Comparison of ENCODE assay signal across 25 mouse cellular contexts in the genomic region with DNA sequence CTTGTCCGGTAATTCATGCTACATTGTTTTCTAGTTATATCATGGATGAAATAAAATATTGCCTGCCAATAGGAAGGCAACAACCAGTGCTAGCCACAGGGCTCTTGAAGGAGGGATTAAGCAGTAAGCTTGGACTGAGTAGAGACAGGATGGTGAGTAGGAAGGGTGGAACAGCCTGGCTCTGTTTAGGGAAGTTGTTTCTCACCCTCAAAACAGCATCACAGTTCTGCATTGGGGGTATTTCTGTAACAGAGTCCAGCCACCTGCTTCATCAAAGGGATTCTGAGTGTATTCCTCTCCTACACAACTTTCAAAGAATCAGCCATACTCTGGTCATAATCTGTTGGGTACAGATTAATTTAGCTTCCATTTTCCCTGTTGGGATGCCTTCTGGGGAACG.
DNase-seq lines count a peak whose midpoint lies in the region; ATAC-seq lines count a peak whose summit lies in the region.
"Had no signal": no experiment of that assay in that cellular context is flagged by ENCODE, and none has a peak within 500 bp of the region (broad histone marks: within the 10 kb centered on the region; RNA-seq: fewer than 3 reads in every experiment).

No protein-coding gene starts in this region.

- no peaks in the 10 kb centered on the region for H3K9me3 ChIP-seq in intestine, embryonic 16.5 days (ENCODE audit: control insufficient read depth, low read length)
- H3K9me3 ChIP-seq: forebrain, embryonic 10.5 days; forebrain, embryonic 13.5 days; G1E; hindbrain, embryonic 12.5 days; intestine, embryonic 15.5 days had no signal

- H3K36me3 ChIP-seq in intestine, embryonic 16.5 days (ENCODE audit: control insufficient read depth, insufficient read depth, low read length), result no peaks in the 10 kb centered on the region
- H3K36me3 ChIP-seq: forebrain, embryonic 10.5 days; G1E; hindbrain, embryonic 12.5 days; intestine, embryonic 15.5 days had no signal

- H3K4me2 ChIP-seq in intestine, embryonic 16.5 days (ENCODE audit: low read depth, low read length), result no peak overlapping the region
- H3K4me2 ChIP-seq: forebrain, embryonic 13.5 days; heart, embryonic 11.5 days; hindbrain, embryonic 12.5 days; intestine, embryonic 15.5 days had no signal

- DNase-seq in right cerebral cortex, adult 18-20 months, result peak; percentile 3
- no peak for DNase-seq in right cerebral cortex, postnatal 4 days
- no peak for DNase-seq in gastrocnemius, adult 8-10 months (ENCODE audit: low spot score in 2 of 2)
- DNase-seq: adrenal gland, postnatal 14 days; B cell, adult 2 months; cerebellum, adult 11-12 months; cerebellum, adult 8-10 months; cerebellum, postnatal 10 days; cerebellum, postnatal 36 days; gastrocnemius, postnatal 10 days; gastrocnemius, postnatal 36 days; heart, adult 11 months had no signal

- 94% methylated on average over 2 of the region's 2 CpGs for WGBS in intestine, embryonic 16.5 days

- ATAC-seq in common myeloid progenitor, adult 5-6 weeks (replicated peaks; ENCODE audit: low read depth, poor library complexity, severe bottlenecking), result peak; percentile 69; the same call in 1 of the 2 replicates
- peak; percentile 63 for ATAC-seq in megakaryocyte progenitor cell, adult 5-6 weeks (replicated peaks; ENCODE audit: poor library complexity)
- no peak for ATAC-seq in intestine, embryonic 16.5 days
- ATAC-seq: forebrain, embryonic 13.5 days; forebrain, embryonic 16.5 days; hindbrain, embryonic 16.5 days; intestine, embryonic 15.5 days; Patski had no signal

- H3K27ac ChIP-seq in intestine, embryonic 16.5 days (ENCODE audit: low read length), result no peak overlapping the region
- H3K27ac ChIP-seq: forebrain, embryonic 10.5 days; forebrain, embryonic 13.5 days; hindbrain, embryonic 12.5 days; intestine, embryonic 15.5 days had no signal

- no peak overlapping the region for H3K9ac ChIP-seq in intestine, embryonic 16.5 days (ENCODE audit: low read depth, low read length)
- H3K9ac ChIP-seq: forebrain, embryonic 13.5 days; hindbrain, embryonic 12.5 days; intestine, embryonic 15.5 days had no signal

- no peaks in the 10 kb centered on the region for H3K27me3 ChIP-seq in intestine, embryonic 16.5 days (replicated peaks; ENCODE audit: control insufficient read depth, insufficient read depth, low read length)
- H3K27me3 ChIP-seq: CH12.LX; forebrain, embryonic 13.5 days; hindbrain, embryonic 12.5 days; intestine, embryonic 15.5 days; Patski had no signal

- H3K4me3 ChIP-seq in intestine, embryonic 16.5 days (ENCODE audit: low read length), result no peak overlapping the region
- H3K4me3 ChIP-seq: forebrain, embryonic 10.5 days; forebrain, embryonic 13.5 days; hindbrain, embryonic 12.5 days; intestine, embryonic 15.5 days had no signal

- H3K4me1 ChIP-seq in intestine, embryonic 16.5 days (ENCODE audit: control insufficient read depth, insufficient read depth, low read length), result no peaks in the 10 kb centered on the region
- H3K4me1 ChIP-seq: forebrain, embryonic 10.5 days; forebrain, embryonic 13.5 days; hindbrain, embryonic 12.5 days; intestine, embryonic 15.5 days had no signal
